Comparison of ENCODE assay signal across 15 mouse cellular contexts in the genomic region with DNA sequence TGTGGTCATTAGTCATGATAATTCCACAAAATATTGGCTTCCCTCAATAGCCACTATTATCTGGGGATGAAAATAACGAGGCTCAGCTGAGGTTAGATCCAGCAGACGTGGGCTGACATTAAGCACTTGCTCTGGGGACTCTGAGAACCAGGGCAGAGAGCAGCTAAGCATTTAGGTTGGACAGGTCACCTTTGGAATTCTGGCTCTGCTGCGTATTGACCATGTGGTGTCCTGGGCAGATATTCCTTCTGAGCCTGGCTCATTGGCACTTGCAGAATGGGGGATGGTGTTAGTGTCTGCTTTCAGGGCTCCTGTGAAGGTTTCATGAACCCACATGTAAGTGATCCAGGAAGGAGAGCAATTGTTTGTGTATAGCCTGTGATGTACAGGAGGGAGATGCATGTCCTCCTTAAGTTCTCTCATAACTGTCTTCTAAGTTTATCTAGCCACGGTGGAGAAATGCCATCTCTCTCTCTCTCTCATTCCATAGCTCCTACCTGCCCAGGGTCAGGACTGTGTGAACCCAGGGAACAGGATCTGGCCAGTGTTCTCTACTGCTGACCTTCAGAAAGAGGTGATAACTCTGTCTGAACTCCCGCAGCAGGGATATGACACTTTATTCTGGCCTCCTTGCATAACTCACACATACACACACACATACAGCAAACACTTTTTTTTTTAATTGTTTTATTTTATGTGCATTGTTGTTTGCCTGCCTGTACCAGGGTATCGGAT. TPM values are rescaled to one million over a fixed set of nuclear protein-coding genes. Genes with fewer than 3 reads are reported as not detected.
DNase-seq lines count a peak whose midpoint lies in the region; ATAC-seq and TF ChIP-seq lines count a peak whose summit lies in the region.
"Had no signal": no experiment of that assay in that cellular context is flagged by ENCODE, and none has a peak within 500 bp of the region (broad histone marks: within the 10 kb centered on the region; RNA-seq: fewer than 3 reads in every experiment).

No protein-coding gene starts in this region.

- 79% methylated on average over 6 of the region's 6 CpGs for WGBS in kidney, embryonic 16.5 days
- 83% methylated on average over 6 of the region's 6 CpGs for WGBS in limb, embryonic 10.5 days
- WGBS in lung, adult 2 months, result 81% methylated on average over 6 of the region's 6 CpGs

- no peak overlapping the region for H3K27ac ChIP-seq in kidney, embryonic 16.5 days (ENCODE audit: low read length)
- no peak overlapping the region for H3K27ac ChIP-seq in limb, embryonic 10.5 days
- H3K27ac ChIP-seq: forebrain, embryonic 10.5 days; hindbrain, embryonic 13.5 days had no signal

- no peak overlapping the region for H3K9ac ChIP-seq in kidney, embryonic 16.5 days (replicated peaks; ENCODE audit: low read length)
- H3K9ac ChIP-seq: hindbrain, embryonic 13.5 days; limb, embryonic 13.5 days; lung, embryonic 14.5 days had no signal

- H3K4me1 ChIP-seq in kidney, embryonic 16.5 days (ENCODE audit: insufficient read depth, low read length), result peaks cover 28% of the 10 kb centered on the region
- peaks cover 53% of the 10 kb centered on the region for H3K4me1 ChIP-seq in limb, embryonic 10.5 days
- H3K4me1 ChIP-seq in lung, adult 2 months (ENCODE audit: control insufficient read depth, insufficient read depth, low read length), result peaks cover 7% of the 10 kb centered on the region

- H3K4me3 ChIP-seq in kidney, embryonic 16.5 days (ENCODE audit: low read length), result no peak overlapping the region
- H3K4me3 ChIP-seq in limb, embryonic 10.5 days, result no peak overlapping the region
- H3K4me3 ChIP-seq in lung, adult 2 months (replicated peaks; ENCODE audit: extremely low read depth, low read depth, low read length), result no peak overlapping the region
- H3K4me3 ChIP-seq: forebrain, embryonic 10.5 days; hindbrain, embryonic 13.5 days; limb, embryonic 13.5 days; megakaryocyte, embryonic 14.5 days had no signal

- DNase-seq in gastrocnemius, adult 8-10 months (ENCODE audit: low spot score in 2 of 2), result peak; percentile 26 to 33
- no peak for DNase-seq in gastrocnemius, postnatal 10 days
- DNase-seq in kidney, postnatal 36 days, result peak; percentile 55 to 59
- DNase-seq in cerebellum, adult 9-11 months, result peak; percentile 65
- DNase-seq in limb, embryonic 10.5 days (ENCODE audit: low spot score), result peak; percentile 26
- no peak for DNase-seq in lung, adult 2 months
- DNase-seq: layer of hippocampus, postnatal 36 days; lung, embryonic 14.5 days; thymus, postnatal 14 days had no signal

- no peak for TF ChIP-seq CTCF in lung, adult 2 months (IDR thresholded peaks at IDR 0.05; ENCODE audit: insufficient read depth, low read length)

- no peaks in the 10 kb centered on the region for H3K27me3 ChIP-seq in kidney, embryonic 16.5 days (ENCODE audit: insufficient read depth, low read length)
- no peaks in the 10 kb centered on the region for H3K27me3 ChIP-seq in limb, embryonic 10.5 days (ENCODE audit: low read depth, poor library complexity, severe bottlenecking)
- H3K27me3 ChIP-seq: hindbrain, embryonic 13.5 days; limb, embryonic 13.5 days had no signal

- H3K36me3 ChIP-seq in kidney, embryonic 16.5 days (ENCODE audit: insufficient read depth, low read length), result 0 out of 2 replicates have a peak, but pooled peaks cover 2% of the 10 kb centered on the region
- H3K36me3 ChIP-seq in limb, embryonic 10.5 days, result peaks cover 21% of the 10 kb centered on the region
- H3K36me3 ChIP-seq: hindbrain, embryonic 13.5 days had no signal

- H3K9me3 ChIP-seq in kidney, embryonic 16.5 days (ENCODE audit: low read length), result no peaks in the 10 kb centered on the region
- H3K9me3 ChIP-seq in limb, embryonic 10.5 days (replicated peaks), result no peaks in the 10 kb centered on the region
- H3K9me3 ChIP-seq: hindbrain, embryonic 13.5 days had no signal

- no peak for TF ChIP-seq POLR2A in lung, adult 2 months (IDR thresholded peaks at IDR 0.05; ENCODE audit: borderline replicate concordance, extremely low read depth, low read depth, low read length)

- ATAC-seq in kidney, embryonic 16.5 days (ENCODE audit: low FRiP score, low TSS enrichment), result no peak
- ATAC-seq: intestine, postnatal 0 days had no signal

- no peak overlapping the region for H3K4me2 ChIP-seq in kidney, embryonic 16.5 days (replicated peaks; ENCODE audit: low read depth, low read length)
- H3K4me2 ChIP-seq: hindbrain, embryonic 13.5 days; limb, embryonic 13.5 days; lung, embryonic 14.5 days had no signal

RNA-seq across cellular contexts. Expression of a gene that starts 26.3 kb away (rescaled TPM):
- under 1 TPM in 3 of 4 experiments, not detected in 1; 0.21 to 0.44 (median 0.36) TPM for total RNA-seq in gastrocnemius, adult 8-10 months (2022)
- total RNA-seq in gastrocnemius, postnatal 10 days (2021), result under 1 TPM; 0.16 to 0.36 TPM
- 0.50 and 0.53 TPM in 2 replicates for polyA plus RNA-seq in kidney, embryonic 16.5 days (2015; fragmentation: Nextera tagmentation; extraction: Ambion mirVana)
- polyA plus RNA-seq in limb, embryonic 10.5 days (2016; fragmentation: Nextera tagmentation; extraction: Ambion mirVana), result 0.29 and 0.38 TPM in 2 replicates
- 10.2 TPM in 2 replicates for polyA plus RNA-seq in lung, adult 2 months (2012; rRNA removed)

RNA-seq across cellular contexts. Expression of a gene that starts 30.2 kb away (rescaled TPM):
- 10 to 100 TPM; 31.3 to 38.1 (median 32.9) TPM for total RNA-seq in gastrocnemius, adult 8-10 months (2022)
- total RNA-seq in gastrocnemius, postnatal 10 days (2021), result 10 to 100 TPM; 43.5 to 50.3 TPM
- polyA plus RNA-seq in kidney, embryonic 16.5 days (2015; fragmentation: Nextera tagmentation; extraction: Ambion mirVana), result 33.5 and 35.1 TPM in 2 replicates
- 10.7 and 12.0 TPM in 2 replicates for polyA plus RNA-seq in limb, embryonic 10.5 days (2016; fragmentation: Nextera tagmentation; extraction: Ambion mirVana)
- 567 and 655 TPM in 2 replicates for polyA plus RNA-seq in lung, adult 2 months (2012; rRNA removed)

RNA-seq across cellular contexts. Expression of a gene that starts 39.4 kb away (rescaled TPM):
- total RNA-seq in gastrocnemius, adult 8-10 months (2022), result 1 to 10 TPM; 2.1 to 6.5 (median 5.1) TPM
- total RNA-seq in gastrocnemius, postnatal 10 days (2021), result 1 to 10 TPM; 2.5 to 5.2 TPM
- polyA plus RNA-seq in kidney, embryonic 16.5 days (2015; fragmentation: Nextera tagmentation; extraction: Ambion mirVana), result 4.5 and 5.4 TPM in 2 replicates
- polyA plus RNA-seq in limb, embryonic 10.5 days (2016; fragmentation: Nextera tagmentation; extraction: Ambion mirVana), result 0.69 and 1.2 TPM in 2 replicates
- polyA plus RNA-seq in lung, adult 2 months (2012; rRNA removed), result 33.3 and 41.8 TPM in 2 replicates

RNA-seq across cellular contexts. Expression of a gene that starts 50.9 kb away (rescaled TPM):
- total RNA-seq in gastrocnemius, adult 8-10 months (2022), result 10 to 100 TPM; 51.9 to 56.2 (median 53.1) TPM
- total RNA-seq in gastrocnemius, postnatal 10 days (2021), result 10 to 100 TPM; 69.7 to 70.5 TPM
- 149 and 156 TPM in 2 replicates for polyA plus RNA-seq in kidney, embryonic 16.5 days (2015; fragmentation: Nextera tagmentation; extraction: Ambion mirVana)
- polyA plus RNA-seq in limb, embryonic 10.5 days (2016; fragmentation: Nextera tagmentation; extraction: Ambion mirVana), result 113 and 121 TPM in 2 replicates
- polyA plus RNA-seq in lung, adult 2 months (2012; rRNA removed), result 63.0 and 63.5 TPM in 2 replicates

RNA-seq across cellular contexts. Expression of a gene that starts 51.1 kb away (rescaled TPM):
- 10 to 100 TPM; 73.2 to 88.7 (median 78.0) TPM for total RNA-seq in gastrocnemius, adult 8-10 months (2022)
- total RNA-seq in gastrocnemius, postnatal 10 days (2021), result 10 to 100 TPM; 90.7 to 94.4 TPM
- polyA plus RNA-seq in kidney, embryonic 16.5 days (2015; fragmentation: Nextera tagmentation; extraction: Ambion mirVana), result 322 and 350 TPM in 2 replicates
- 263 and 272 TPM in 2 replicates for polyA plus RNA-seq in limb, embryonic 10.5 days (2016; fragmentation: Nextera tagmentation; extraction: Ambion mirVana)
- polyA plus RNA-seq in lung, adult 2 months (2012; rRNA removed), result 141 and 172 TPM in 2 replicates

Comparison
In these comparisons a context has a peak if more than half of its experiments do, and no peak if none do; other contexts are left out.
1. DNase-seq: peak in gastrocnemius, adult 8-10 months (2 of 2), kidney, postnatal 36 days (2 of 2), cerebellum, adult 9-11 months (single experiment) and limb, embryonic 10.5 days (single experiment); none in gastrocnemius, postnatal 10 days (single experiment) and lung, adult 2 months (single experiment).
2. RNA of a gene that starts 30.2 kb away (polyA plus RNA-seq): 567 to 655 TPM in lung, adult 2 months; 33.5 to 35.1 TPM in kidney, embryonic 16.5 days and 10.7 to 12.0 TPM in limb, embryonic 10.5 days; every median in the first group is over 10 times any median in the second.